Mouse (Mus musculus) midbrain, embryonic 15.5 days (tissue): ENCODE data around the gene Chac1. TPM values are rescaled to one million over a fixed set of nuclear protein-coding genes. Genes with fewer than 3 reads are reported as not detected.

Experiments
- ATAC-seq: fragments of 200-750 bp; cut with Nextera tagmentation; replicated peaks from 2 replicates; pipeline ENCODE4 v1.8.0; 2017; ENCODE audit warnings: moderate TSS enrichment
- H3K27ac ChIP-seq: fragments of 300-500 bp; sonication (generic); 2 replicates; pipeline ENCODE4 v1.5.1; 2015; ENCODE audit warnings: mild to moderate bottlenecking, inconsistent platforms
- H3K27me3 ChIP-seq: fragments of 300-500 bp; sonication (generic); replicated peaks from 2 replicates; pipeline ENCODE4 v1.6.1; 2015; ENCODE audit warnings: inconsistent platforms
- H3K36me3 ChIP-seq: fragments of 300-500 bp; sonication (generic); replicated peaks from 2 replicates; pipeline ENCODE4 v1.6.1; 2015; ENCODE audit warnings: inconsistent platforms
- H3K4me1 ChIP-seq: fragments of 300-500 bp; sonication (generic); 2 replicates; pipeline ENCODE4 v1.6.1; 2015; ENCODE audit warnings: inconsistent platforms
- H3K4me2 ChIP-seq: fragments of 300-500 bp; sonication (generic); 2 replicates; pipeline ENCODE4 v1.6.1; 2015; ENCODE audit warnings: inconsistent platforms, mild to moderate bottlenecking, moderate library complexity
- H3K4me3 ChIP-seq: fragments of 300-500 bp; sonication (generic); 2 replicates; pipeline ENCODE4 v1.5.1; 2015; ENCODE audit warnings: mild to moderate bottlenecking, inconsistent platforms
- H3K9ac ChIP-seq: fragments of 300-500 bp; sonication (generic); 2 replicates; pipeline ENCODE4 v1.6.1; 2015; ENCODE audit warnings: mild to moderate bottlenecking, inconsistent platforms
- H3K9me3 ChIP-seq: fragments of 300-500 bp; sonication (generic); 2 replicates; pipeline ENCODE4 v1.6.1; 2016; ENCODE audit warnings: inconsistent platforms
- WGBS: fragments of 180-500 bp; shearing (Covaris S2); methylation state at CpG from one replicate; pipeline ENCODE4 v1.1.7; 2015; ENCODE audit warnings: mixed read lengths; 5-methylcytosine and 5-hydroxymethylcytosine counted together
- polyA plus RNA-seq: library from polyadenylated mRNA; unstranded; fragments of >200 nt; fragmentation: Nextera tagmentation; extraction: Ambion mirVana; gene quantifications from 2 replicates; pipeline ENCODE4 v1.2.1, GENCODE M21; 2015

Chac1 gene
- polyA plus RNA-seq, 1 experiment from 2014 or later = 8.1 TPM

DNA sequence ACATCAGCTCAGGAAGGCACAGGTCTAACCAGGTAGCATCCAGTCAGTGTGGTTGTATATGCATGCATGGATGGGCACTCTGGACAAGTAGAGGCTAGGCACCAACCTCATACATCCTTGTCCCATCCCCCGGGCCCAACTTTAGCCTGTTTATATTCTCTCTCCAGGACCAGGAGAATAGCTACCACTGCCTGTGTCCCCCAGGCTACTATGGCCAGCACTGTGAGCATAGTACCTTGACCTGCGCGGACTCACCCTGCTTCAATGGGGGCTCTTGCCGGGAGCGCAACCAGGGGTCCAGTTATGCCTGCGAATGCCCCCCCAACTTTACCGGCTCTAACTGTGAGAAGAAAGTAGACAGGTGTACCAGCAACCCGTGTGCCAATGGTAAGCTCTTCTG, 20.2 kb upstream of the Chac1 start:
- Histone ChIP-seq H3K27me3 (peaks cover 49% of the 10 kb centered on the region), H3K9ac (no peak overlapping the region)
- no peak for ATAC-seq

DNA sequence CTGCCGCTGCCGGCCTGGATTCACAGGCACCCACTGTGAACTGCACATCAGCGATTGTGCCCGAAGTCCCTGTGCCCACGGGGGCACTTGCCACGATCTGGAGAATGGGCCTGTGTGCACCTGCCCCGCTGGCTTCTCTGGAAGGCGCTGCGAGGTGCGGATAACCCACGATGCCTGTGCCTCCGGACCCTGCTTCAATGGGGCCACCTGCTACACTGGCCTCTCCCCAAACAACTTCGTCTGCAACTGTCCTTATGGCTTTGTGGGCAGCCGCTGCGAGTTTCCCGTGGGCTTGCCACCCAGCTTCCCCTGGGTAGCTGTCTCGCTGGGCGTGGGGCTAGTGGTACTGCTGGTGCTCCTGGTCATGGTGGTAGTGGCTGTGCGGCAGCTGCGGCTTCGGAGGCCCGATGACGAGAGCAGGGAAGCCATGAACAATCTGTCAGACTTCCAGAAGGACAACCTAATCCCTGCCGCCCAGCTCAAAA, 18.8 kb upstream of the Chac1 start:
- no peak overlapping the region for H3K4me3 ChIP-seq
- H3K9ac ChIP-seq = no peak overlapping the region
- no peak for ATAC-seq
- H3K4me2 ChIP-seq = no peak overlapping the region
- H3K4me1 ChIP-seq = peaks cover 15% of the 10 kb centered on the region; the same call in 1 of the 2 replicates
- no peaks in the 10 kb centered on the region for H3K9me3 ChIP-seq
- H3K27ac ChIP-seq = no peak overlapping the region
- peaks cover 41% of the 10 kb centered on the region for H3K27me3 ChIP-seq
- no peaks in the 10 kb centered on the region for H3K36me3 ChIP-seq
- 75% methylated on average over 24 of the region's 24 CpGs for WGBS

More for the DNA sequence above, 20.2 kb upstream of the Chac1 start:
- no peak overlapping the region for H3K4me3 ChIP-seq
- no peaks in the 10 kb centered on the region for H3K9me3 ChIP-seq
- WGBS = 90% methylated on average over 8 of the region's 8 CpGs
- H3K4me1 ChIP-seq = peaks cover 29% of the 10 kb centered on the region
- H3K36me3 ChIP-seq = no peaks in the 10 kb centered on the region
- H3K27ac ChIP-seq = no peak overlapping the region
- no peak overlapping the region for H3K4me2 ChIP-seq

- no peak for ATAC-seq
- 64% methylated on average over 1 of the region's 1 CpGs for WGBS
- no peak overlapping the region for H3K9ac ChIP-seq
Measured at GRCm38 (mm10) chr2:119334135-119334534, 16.9 kb upstream of the Chac1 start.

DNA sequence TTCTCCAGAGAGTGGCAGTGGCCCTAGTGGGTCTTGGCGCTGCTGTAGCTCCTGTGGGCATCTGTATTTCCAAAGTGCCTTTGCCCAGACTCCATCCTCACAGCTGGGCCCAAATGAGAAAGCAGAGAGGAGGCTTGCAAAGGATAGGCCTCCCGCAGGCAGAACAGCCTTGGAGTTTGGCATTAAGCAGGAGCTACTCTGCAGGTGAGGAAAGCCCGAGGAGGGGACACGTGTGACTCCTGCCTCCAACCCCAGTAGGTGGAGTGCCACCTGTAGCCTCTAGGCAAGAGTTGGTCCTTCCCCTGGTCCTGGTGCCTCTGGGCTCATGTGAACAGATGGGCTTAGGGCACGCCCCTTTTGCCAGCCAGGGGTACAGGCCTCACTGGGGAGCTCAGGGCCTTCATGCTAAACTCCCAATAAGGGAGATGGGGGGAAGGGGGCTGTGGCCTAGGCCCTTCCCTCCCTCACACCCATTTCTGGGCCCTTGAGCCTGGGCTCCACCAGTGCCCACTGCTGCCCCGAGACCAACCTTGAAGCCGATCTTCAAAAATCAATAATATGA, 16.0 kb upstream of the Chac1 start:
- no peaks in the 10 kb centered on the region for H3K9me3 ChIP-seq
- no peaks in the 10 kb centered on the region for H3K36me3 ChIP-seq
- peaks cover 17% of the 10 kb centered on the region for H3K27me3 ChIP-seq
- no peak overlapping the region for H3K4me2 ChIP-seq
- 71% methylated on average over 7 of the region's 7 CpGs for WGBS
- peaks cover 8% of the 10 kb centered on the region; the same call in 1 of the 2 replicates for H3K4me1 ChIP-seq
- no peak overlapping the region for H3K9ac ChIP-seq
- H3K27ac ChIP-seq = no peak overlapping the region
- ATAC-seq = no peak
- no peak overlapping the region for H3K4me3 ChIP-seq

More at GRCm38 (mm10) chr2:119334135-119334534, 16.9 kb upstream of the Chac1 start:
- Histone ChIP-seq H3K4me2 (no peak overlapping the region), H3K9me3 (no peaks in the 10 kb centered on the region), H3K27me3 (peaks cover 24% of the 10 kb centered on the region), H3K4me3 (no peak overlapping the region), H3K27ac (no peak overlapping the region), H3K4me1 (peaks cover 12% of the 10 kb centered on the region), H3K36me3 (no peaks in the 10 kb centered on the region)

- Histone ChIP-seq H3K4me3 (no peak overlapping the region), H3K9ac (no peak overlapping the region), H3K9me3 (no peaks in the 10 kb centered on the region), H3K4me1 (peaks cover 8% of the 10 kb centered on the region; the same call in 1 of the 2 replicates), H3K27ac (no peak overlapping the region), H3K36me3 (no peaks in the 10 kb centered on the region), H3K4me2 (no peak overlapping the region), H3K27me3 (peaks cover 12% of the 10 kb centered on the region)
- 85% methylated on average over 1 of the region's 1 CpGs for WGBS
- ATAC-seq = no peak
Measured at GRCm38 (mm10) chr2:119335535-119335934, 15.5 kb upstream of the Chac1 start.

DNA sequence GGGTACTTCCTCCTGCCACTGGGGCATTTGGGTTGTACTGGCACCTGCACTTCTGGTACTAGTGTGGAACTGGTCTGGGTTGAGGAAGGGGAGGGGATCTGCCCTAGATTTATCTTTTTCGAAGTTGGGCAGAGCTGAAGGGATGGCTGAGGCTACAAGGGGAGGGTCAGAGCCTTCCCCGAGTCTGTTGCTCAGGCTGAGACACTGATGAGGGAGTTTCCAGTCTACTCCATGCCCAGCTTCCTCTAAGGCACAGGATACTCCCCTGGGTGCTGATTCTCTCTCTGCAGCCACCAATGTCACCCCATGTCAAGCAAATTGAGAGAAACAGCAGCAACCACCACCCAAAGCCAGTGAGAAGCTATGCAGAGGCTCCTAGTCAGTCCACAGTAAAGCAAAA, 15.0 kb upstream of the Chac1 start:
- WGBS = 70% methylated on average over 2 of the region's 2 CpGs
- H3K9me3 ChIP-seq = no peaks in the 10 kb centered on the region
- H3K4me3 ChIP-seq = no peak overlapping the region
- H3K36me3 ChIP-seq = no peaks in the 10 kb centered on the region
- no peak overlapping the region for H3K27ac ChIP-seq
- H3K4me1 ChIP-seq = peaks cover 8% of the 10 kb centered on the region; the same call in 1 of the 2 replicates
- H3K4me2 ChIP-seq = no peak overlapping the region
- H3K9ac ChIP-seq = no peak overlapping the region
- peaks cover 7% of the 10 kb centered on the region for H3K27me3 ChIP-seq
- ATAC-seq = no peak

- Histone ChIP-seq H3K36me3 (no peaks in the 10 kb centered on the region), H3K27me3 (0 out of 2 replicates have a peak, but pooled peaks cover 4% of the 10 kb centered on the region), H3K4me3 (no peak overlapping the region), H3K4me1 (peaks cover 8% of the 10 kb centered on the region; the same call in 1 of the 2 replicates), H3K9me3 (no peaks in the 10 kb centered on the region), H3K9ac (no peak overlapping the region), H3K4me2 (no peak overlapping the region), H3K27ac (no peak overlapping the region)
- WGBS = 79% methylated on average over 10 of the region's 10 CpGs
- ATAC-seq = no peak
Measured at GRCm38 (mm10) chr2:119336470-119336869, 14.6 kb upstream of the Chac1 start.

GRCm38 (mm10) chr2:119337425-119338265, 13.4 kb upstream of the Chac1 start:
- H3K27me3 ChIP-seq = no peaks in the 10 kb centered on the region
- H3K4me2 ChIP-seq = peak overlapping the region; percentile 88
- ATAC-seq = peak; percentile 86
- H3K4me3 ChIP-seq = peak overlapping the region; percentile 59
- H3K4me1 ChIP-seq = peaks cover 8% of the 10 kb centered on the region; the same call in 1 of the 2 replicates
- 8% methylated on average over 59 of the region's 60 CpGs for WGBS
- no peaks in the 10 kb centered on the region for H3K9me3 ChIP-seq
- peak overlapping the region; percentile 79 for H3K9ac ChIP-seq
- H3K27ac ChIP-seq = peak overlapping the region; percentile 75
- H3K36me3 ChIP-seq = no peaks in the 10 kb centered on the region

GRCm38 (mm10) chr2:119344537-119345138, 6.4 kb upstream of the Chac1 start:
- H3K4me2 ChIP-seq = no peak overlapping the region
- H3K4me3 ChIP-seq = no peak overlapping the region
- H3K36me3 ChIP-seq = no peaks in the 10 kb centered on the region
- no peak for ATAC-seq
- no peak overlapping the region for H3K27ac ChIP-seq
- no peaks in the 10 kb centered on the region for H3K4me1 ChIP-seq
- H3K9me3 ChIP-seq = no peaks in the 10 kb centered on the region
- no peaks in the 10 kb centered on the region for H3K27me3 ChIP-seq
- WGBS = 60% methylated on average over 6 of the region's 6 CpGs
- no peak overlapping the region for H3K9ac ChIP-seq

- H3K9ac ChIP-seq = no peak overlapping the region
- ATAC-seq = no peak
- peaks cover 6% of the 10 kb centered on the region for H3K27me3 ChIP-seq
- H3K4me3 ChIP-seq = no peak overlapping the region
- WGBS = 90% methylated on average over 8 of the region's 8 CpGs
- peaks cover 13% of the 10 kb centered on the region for H3K4me1 ChIP-seq
- no peak overlapping the region for H3K27ac ChIP-seq
- H3K36me3 ChIP-seq = no peaks in the 10 kb centered on the region
- H3K4me2 ChIP-seq = no peak overlapping the region
- H3K9me3 ChIP-seq = no peaks in the 10 kb centered on the region
Measured at GRCm38 (mm10) chr2:119353707-119354106, 2.7 kb downstream of the Chac1 start.

DNA sequence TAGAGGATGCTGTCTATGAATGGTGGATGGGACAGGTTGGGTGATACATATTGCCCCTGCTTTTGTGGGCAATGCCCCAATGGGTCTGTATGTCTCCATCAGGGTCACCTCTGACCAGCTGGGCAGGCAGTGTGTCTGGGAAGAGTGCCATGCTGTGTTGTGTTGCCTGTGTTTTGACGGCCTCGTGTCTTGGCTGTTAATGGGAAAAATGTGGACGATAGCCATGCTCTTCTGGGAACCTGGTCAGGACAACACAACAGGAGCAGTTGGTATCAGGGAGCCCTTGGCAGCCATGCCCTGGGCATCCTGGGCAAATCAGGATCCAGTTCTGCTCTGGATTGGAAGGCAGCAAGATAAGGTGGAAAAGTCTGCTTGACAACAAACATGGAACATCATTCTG, 4.1 kb downstream of the Chac1 start:
- H3K9ac ChIP-seq = no peak overlapping the region
- H3K27ac ChIP-seq = no peak overlapping the region
- H3K36me3 ChIP-seq = no peaks in the 10 kb centered on the region
- H3K4me3 ChIP-seq = no peak overlapping the region
- H3K4me2 ChIP-seq = no peak overlapping the region
- no peaks in the 10 kb centered on the region for H3K9me3 ChIP-seq
- H3K4me1 ChIP-seq = peaks cover 12% of the 10 kb centered on the region
- WGBS = 86% methylated on average over 3 of the region's 3 CpGs
- no peak for ATAC-seq
- peaks cover 3% of the 10 kb centered on the region for H3K27me3 ChIP-seq

- Histone ChIP-seq H3K9me3 (no peaks in the 10 kb centered on the region), H3K27ac (no peak overlapping the region), H3K36me3 (no peaks in the 10 kb centered on the region), H3K4me2 (no peak overlapping the region), H3K4me3 (no peak overlapping the region), H3K9ac (no peak overlapping the region), H3K27me3 (no peaks in the 10 kb centered on the region; the same call in 1 of the 2 replicates), H3K4me1 (peaks cover 6% of the 10 kb centered on the region)
- WGBS = 21% methylated on average over 7 of the region's 7 CpGs
- ATAC-seq = no peak
Measured at GRCm38 (mm10) chr2:119355651-119356050, 4.6 kb downstream of the Chac1 start.
